Mouse (Mus musculus): ENCODE results near the gene Clca2. TPM values are rescaled to one million over a fixed set of nuclear protein-coding genes. Genes with fewer than 3 reads are reported as not detected.
A peak's percentile ranks its signal among the peaks of the same experiment; 100 is the strongest.

Gene Clca2
- polyA plus RNA-seq, 1 experiment from 2014 or later: not detected

DNA sequence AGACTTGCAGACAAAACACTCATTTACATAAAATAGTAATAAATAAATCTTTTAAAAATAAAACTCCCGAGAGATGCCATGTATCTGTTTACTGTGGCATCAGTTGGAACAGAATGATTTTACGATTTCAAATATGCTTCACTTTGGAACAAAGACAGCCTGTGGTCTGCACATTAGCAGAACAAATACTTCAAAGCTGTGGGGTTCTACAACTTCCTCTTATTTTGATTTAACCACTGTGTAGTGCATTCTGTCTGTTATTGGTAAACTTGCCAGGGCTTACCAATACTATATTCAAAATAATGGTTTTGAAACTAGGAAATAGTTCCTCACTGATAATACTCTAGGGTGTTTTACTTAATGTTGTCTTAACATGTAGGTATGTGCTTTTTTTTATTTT is 27.4 kb upstream of the Clca2 start:
- H3K4me3 ChIP-seq (ENCODE audit: low read depth, low read length): no peak overlapping the region
- no peaks in the 10 kb centered on the region for H3K27me3 ChIP-seq (ENCODE audit: control insufficient read depth, insufficient read depth, low read length)
- no peaks in the 10 kb centered on the region for H3K36me3 ChIP-seq (ENCODE audit: control insufficient read depth, insufficient read depth, low read length)
- no peak overlapping the region for H3K27ac ChIP-seq (ENCODE audit: low read depth, low read length)
- no peak overlapping the region for H3K4me2 ChIP-seq (ENCODE audit: low read depth, low read length)
- H3K9ac ChIP-seq (replicated peaks; ENCODE audit: low read depth, low read length): no peak overlapping the region
- no peaks in the 10 kb centered on the region for H3K9me3 ChIP-seq (ENCODE audit: control insufficient read depth, low read length)
- H3K4me1 ChIP-seq (ENCODE audit: control insufficient read depth, insufficient read depth, low read length): no peaks in the 10 kb centered on the region
- 80% methylated on average over 2 of the region's 2 CpGs for WGBS
- no peak for ATAC-seq (ENCODE audit: low read depth)

DNA sequence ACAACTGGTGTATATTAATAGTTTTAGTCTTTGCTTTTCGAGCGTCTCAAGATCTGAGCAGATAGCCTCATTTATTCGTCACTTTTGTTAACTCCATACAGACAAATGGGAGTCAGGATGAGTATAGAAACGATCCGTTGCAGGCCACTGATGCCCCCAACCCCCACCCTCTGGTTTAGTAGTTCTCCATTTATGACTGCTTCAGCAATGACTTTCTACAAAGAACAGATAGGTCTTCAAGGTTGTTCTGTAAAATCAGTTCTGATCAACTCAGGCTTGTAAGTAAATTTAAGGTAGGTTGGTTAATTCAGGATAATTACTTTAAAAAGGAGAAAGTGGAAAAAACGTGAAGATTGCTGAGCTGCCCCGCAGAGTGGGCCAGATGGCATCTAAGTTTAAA is 20.2 kb upstream of the Clca2 start:
- ATAC-seq (ENCODE audit: low read depth): no peak
- peak overlapping the region; percentile 90; the same call in 1 of the 2 replicates for H3K9ac ChIP-seq (replicated peaks; ENCODE audit: low read depth, low read length)
- H3K4me2 ChIP-seq (ENCODE audit: low read depth, low read length): peak overlapping the region; percentile 77
- H3K9me3 ChIP-seq (ENCODE audit: control insufficient read depth, low read length): no peaks in the 10 kb centered on the region
- H3K27me3 ChIP-seq (ENCODE audit: control insufficient read depth, insufficient read depth, low read length): no peaks in the 10 kb centered on the region
- H3K27ac ChIP-seq (ENCODE audit: low read depth, low read length): no peak overlapping the region
- peaks cover 11% of the 10 kb centered on the region; the same call in 1 of the 2 replicates for H3K4me1 ChIP-seq (ENCODE audit: control insufficient read depth, insufficient read depth, low read length)
- H3K4me3 ChIP-seq (ENCODE audit: low read depth, low read length): peak overlapping the region; percentile 72
- WGBS: 69% methylated on average over 7 of the region's 7 CpGs
- no peaks in the 10 kb centered on the region for H3K36me3 ChIP-seq (ENCODE audit: control insufficient read depth, insufficient read depth, low read length)

GRCm38 (mm10) chr3:145119002-145119358 is 19.7 kb upstream of the Clca2 start:
- peaks cover 11% of the 10 kb centered on the region; the same call in 1 of the 2 replicates for H3K4me1 ChIP-seq (ENCODE audit: control insufficient read depth, insufficient read depth, low read length)
- no peaks in the 10 kb centered on the region for H3K27me3 ChIP-seq (ENCODE audit: control insufficient read depth, insufficient read depth, low read length)
- peak overlapping the region; percentile 90 for H3K9ac ChIP-seq (replicated peaks; ENCODE audit: low read depth, low read length)
- peak overlapping the region; percentile 72 for H3K4me3 ChIP-seq (ENCODE audit: low read depth, low read length)
- H3K27ac ChIP-seq (ENCODE audit: low read depth, low read length): peak overlapping the region; percentile 99
- peak overlapping the region; percentile 77 for H3K4me2 ChIP-seq (ENCODE audit: low read depth, low read length)
- H3K36me3 ChIP-seq (ENCODE audit: control insufficient read depth, insufficient read depth, low read length): no peaks in the 10 kb centered on the region
- no peak for ATAC-seq (ENCODE audit: low read depth)
- 6% methylated on average over 14 of the region's 14 CpGs for WGBS
- H3K9me3 ChIP-seq (ENCODE audit: control insufficient read depth, low read length): no peaks in the 10 kb centered on the region

- peak within 1 kb of the TSS; percentile 72 for H3K4me3 ChIP-seq (ENCODE audit: low read depth, low read length)
- H3K9me3 ChIP-seq (ENCODE audit: control insufficient read depth, low read length): no peaks in the 10 kb centered on the region
- ATAC-seq (ENCODE audit: low read depth): peak; percentile 99
- no peaks in the 10 kb centered on the region for H3K27me3 ChIP-seq (ENCODE audit: control insufficient read depth, insufficient read depth, low read length)
- H3K4me2 ChIP-seq (ENCODE audit: low read depth, low read length): peak within 1 kb of the TSS; percentile 77
- H3K9ac ChIP-seq (replicated peaks; ENCODE audit: low read depth, low read length): peak within 1 kb of the TSS; percentile 90
- H3K36me3 ChIP-seq (ENCODE audit: control insufficient read depth, insufficient read depth, low read length): no peaks in the 10 kb centered on the region
- peaks cover 11% of the 10 kb centered on the region; the same call in 1 of the 2 replicates for H3K4me1 ChIP-seq (ENCODE audit: control insufficient read depth, insufficient read depth, low read length)
- H3K27ac ChIP-seq (ENCODE audit: low read depth, low read length): peak within 1 kb of the TSS; percentile 99
- 0% methylated on average over 45 of the region's 57 CpGs for WGBS
Measured at GRCm38 (mm10) chr3:145118254-145119001, 19.2 kb upstream of the Clca2 start, which contains the start of gene Odf2l. Gene Odf2l (plus strand): TSS chr3:145118588.

- 81% methylated on average over 10 of the region's 10 CpGs for WGBS
- H3K4me3 ChIP-seq (ENCODE audit: low read depth, low read length): peak overlapping the region; percentile 72
- no peaks in the 10 kb centered on the region for H3K27me3 ChIP-seq (ENCODE audit: control insufficient read depth, insufficient read depth, low read length)
- no peaks in the 10 kb centered on the region for H3K36me3 ChIP-seq (ENCODE audit: control insufficient read depth, insufficient read depth, low read length)
- no peak for ATAC-seq (ENCODE audit: low read depth)
- H3K4me2 ChIP-seq (ENCODE audit: low read depth, low read length): peak overlapping the region; percentile 76
- no peaks in the 10 kb centered on the region for H3K9me3 ChIP-seq (ENCODE audit: control insufficient read depth, low read length)
- H3K27ac ChIP-seq (ENCODE audit: low read depth, low read length): peak overlapping the region; percentile 99
- H3K9ac ChIP-seq (replicated peaks; ENCODE audit: low read depth, low read length): peak overlapping the region; percentile 90; the same call in 1 of the 2 replicates
- H3K4me1 ChIP-seq (ENCODE audit: control insufficient read depth, insufficient read depth, low read length): peaks cover 11% of the 10 kb centered on the region; the same call in 1 of the 2 replicates
Measured at GRCm38 (mm10) chr3:145117637-145118036, 18.4 kb upstream of the Clca2 start.

DNA sequence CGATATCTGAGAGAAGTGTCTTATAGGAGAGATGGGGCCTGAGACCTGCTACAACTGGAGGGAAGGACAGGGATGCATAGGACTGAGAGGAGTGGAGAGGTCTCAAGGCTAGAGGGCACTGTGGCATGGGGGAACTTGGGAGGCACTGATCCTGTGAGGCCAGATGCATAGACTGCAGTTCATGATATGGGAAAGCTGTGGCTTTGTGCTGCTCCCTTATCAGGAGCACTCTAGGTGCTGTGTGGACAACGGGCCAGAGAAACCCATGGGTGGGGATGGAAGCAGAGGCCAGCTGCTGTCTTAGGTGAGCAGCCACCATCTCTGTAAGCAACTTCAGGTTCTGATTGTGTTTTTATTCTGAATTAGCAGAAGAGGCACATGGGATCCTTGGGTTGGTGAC is 15.9 kb upstream of the Clca2 start:
- Histone ChIP-seq H3K36me3 (ENCODE audit: control insufficient read depth, insufficient read depth, low read length) (no peaks in the 10 kb centered on the region), H3K27me3 (ENCODE audit: control insufficient read depth, insufficient read depth, low read length) (no peaks in the 10 kb centered on the region), H3K4me3 (ENCODE audit: low read depth, low read length) (no peak overlapping the region), H3K27ac (ENCODE audit: low read depth, low read length) (no peak overlapping the region), H3K9ac (replicated peaks; ENCODE audit: low read depth, low read length) (no peak overlapping the region), H3K9me3 (ENCODE audit: control insufficient read depth, low read length) (no peaks in the 10 kb centered on the region), H3K4me1 (ENCODE audit: control insufficient read depth, insufficient read depth, low read length) (peaks cover 11% of the 10 kb centered on the region; the same call in 1 of the 2 replicates), H3K4me2 (ENCODE audit: low read depth, low read length) (no peak overlapping the region)
- WGBS: 100% methylated on average over 2 of the region's 2 CpGs
- no peak for ATAC-seq (ENCODE audit: low read depth)

DNA sequence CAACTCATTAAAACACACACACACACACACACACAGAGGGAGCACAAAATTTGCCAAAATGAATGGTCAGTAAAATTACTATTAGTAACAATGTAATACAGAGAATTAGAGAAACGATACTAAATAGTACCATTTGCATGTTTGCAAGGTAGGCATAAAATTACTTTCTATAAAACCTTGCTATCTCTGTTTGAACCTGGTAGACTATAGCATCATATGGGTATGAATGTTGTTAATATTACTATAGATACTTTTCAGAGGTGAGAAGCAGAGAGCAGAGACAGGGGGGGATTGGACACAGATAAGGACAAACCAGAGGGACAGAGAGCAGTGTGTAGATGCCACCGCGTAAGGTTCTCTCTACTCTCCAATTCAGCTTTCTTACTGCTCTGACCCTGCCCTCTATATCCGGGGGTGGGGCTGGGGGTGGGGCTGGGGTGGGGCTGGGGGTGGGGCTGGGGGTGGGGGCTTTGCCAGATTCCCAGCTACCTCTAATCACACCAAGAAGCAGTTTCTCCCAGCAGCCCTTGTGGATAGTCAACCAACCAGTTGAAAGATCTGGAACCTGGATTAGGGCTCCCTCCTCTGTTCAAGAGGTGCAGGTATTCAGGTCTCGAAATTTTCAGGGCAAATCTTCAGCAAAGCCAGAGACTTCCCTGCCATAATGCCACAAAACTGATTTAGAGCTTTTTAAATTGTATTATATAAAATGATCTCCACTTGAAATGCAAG is 6.7 kb upstream of the Clca2 start:
- no peak overlapping the region for H3K4me2 ChIP-seq (ENCODE audit: low read depth, low read length)
- H3K4me3 ChIP-seq (ENCODE audit: low read depth, low read length): no peak overlapping the region
- no peak overlapping the region for H3K27ac ChIP-seq (ENCODE audit: low read depth, low read length)
- H3K36me3 ChIP-seq (ENCODE audit: control insufficient read depth, insufficient read depth, low read length): no peaks in the 10 kb centered on the region
- ATAC-seq (ENCODE audit: low read depth): no peak
- H3K27me3 ChIP-seq (ENCODE audit: control insufficient read depth, insufficient read depth, low read length): no peaks in the 10 kb centered on the region
- H3K9ac ChIP-seq (replicated peaks; ENCODE audit: low read depth, low read length): no peak overlapping the region
- no peaks in the 10 kb centered on the region for H3K4me1 ChIP-seq (ENCODE audit: control insufficient read depth, insufficient read depth, low read length)
- WGBS: 84% methylated on average over 5 of the region's 5 CpGs
- H3K9me3 ChIP-seq (ENCODE audit: control insufficient read depth, low read length): no peaks in the 10 kb centered on the region

DNA sequence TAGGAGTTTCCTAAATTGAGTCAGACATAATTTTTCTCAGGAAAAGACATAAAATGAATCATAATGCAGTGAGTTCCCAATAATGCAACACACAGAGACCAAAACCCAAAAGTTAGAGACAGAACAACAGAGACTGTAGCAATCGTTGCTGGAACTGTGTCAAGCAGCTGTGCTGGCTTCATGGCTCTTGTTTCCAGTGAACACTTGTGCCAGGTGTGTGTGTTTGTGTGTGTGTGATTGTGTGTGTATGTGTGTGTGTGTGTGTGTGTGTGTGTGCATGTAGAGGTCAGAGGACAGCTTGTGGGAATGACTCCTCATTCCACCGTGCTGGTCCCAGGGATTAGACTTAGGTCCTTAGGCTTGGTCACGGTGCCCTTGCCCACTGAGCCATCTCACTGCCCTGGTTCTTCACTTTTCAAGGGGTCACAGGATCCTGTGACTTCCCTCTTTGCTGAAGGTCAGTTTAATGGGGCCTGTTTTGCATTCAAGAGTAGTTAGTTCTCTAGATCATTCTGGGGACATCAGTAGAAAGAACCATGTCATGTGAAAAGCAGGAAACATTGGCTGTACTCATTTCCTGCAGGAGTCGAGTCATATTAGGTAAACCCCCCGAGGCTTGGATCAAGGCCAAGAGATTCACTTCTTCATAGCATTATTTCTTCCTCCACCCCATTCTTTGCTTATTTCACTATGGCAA is 6.0 kb upstream of the Clca2 start:
- ATAC-seq (ENCODE audit: low read depth): no peak
- Histone ChIP-seq H3K27ac (ENCODE audit: low read depth, low read length) (no peak overlapping the region), H3K9ac (replicated peaks; ENCODE audit: low read depth, low read length) (no peak overlapping the region), H3K4me1 (ENCODE audit: control insufficient read depth, insufficient read depth, low read length) (no peaks in the 10 kb centered on the region), H3K9me3 (ENCODE audit: control insufficient read depth, low read length) (no peaks in the 10 kb centered on the region), H3K4me3 (ENCODE audit: low read depth, low read length) (no peak overlapping the region), H3K36me3 (ENCODE audit: control insufficient read depth, insufficient read depth, low read length) (no peaks in the 10 kb centered on the region), H3K27me3 (ENCODE audit: control insufficient read depth, insufficient read depth, low read length) (no peaks in the 10 kb centered on the region), H3K4me2 (ENCODE audit: low read depth, low read length) (no peak overlapping the region)
- WGBS: 80% methylated on average over 5 of the region's 5 CpGs

Data from neural tube, embryonic 14.5 days (tissue).